Mouse (Mus musculus): ENCODE data around the gene Dmrtc1c1.

- TF ChIP-seq CTCF (IDR thresholded peaks at IDR 0.05; ENCODE audit: low read depth, low read length) (no peak), POLR2A (IDR thresholded peaks at IDR 0.05; ENCODE audit: borderline replicate concordance, low read depth, low read length) (no peak)
Observed at GRCm38 (mm10) chrX:102812311-102812710, 9.5 kb downstream of the Dmrtc1c1 start.

All from bone marrow macrophage, adult 2 months (primary cell).